Comparison of ENCODE assay signal across 13 mouse cellular contexts in the genomic region with DNA sequence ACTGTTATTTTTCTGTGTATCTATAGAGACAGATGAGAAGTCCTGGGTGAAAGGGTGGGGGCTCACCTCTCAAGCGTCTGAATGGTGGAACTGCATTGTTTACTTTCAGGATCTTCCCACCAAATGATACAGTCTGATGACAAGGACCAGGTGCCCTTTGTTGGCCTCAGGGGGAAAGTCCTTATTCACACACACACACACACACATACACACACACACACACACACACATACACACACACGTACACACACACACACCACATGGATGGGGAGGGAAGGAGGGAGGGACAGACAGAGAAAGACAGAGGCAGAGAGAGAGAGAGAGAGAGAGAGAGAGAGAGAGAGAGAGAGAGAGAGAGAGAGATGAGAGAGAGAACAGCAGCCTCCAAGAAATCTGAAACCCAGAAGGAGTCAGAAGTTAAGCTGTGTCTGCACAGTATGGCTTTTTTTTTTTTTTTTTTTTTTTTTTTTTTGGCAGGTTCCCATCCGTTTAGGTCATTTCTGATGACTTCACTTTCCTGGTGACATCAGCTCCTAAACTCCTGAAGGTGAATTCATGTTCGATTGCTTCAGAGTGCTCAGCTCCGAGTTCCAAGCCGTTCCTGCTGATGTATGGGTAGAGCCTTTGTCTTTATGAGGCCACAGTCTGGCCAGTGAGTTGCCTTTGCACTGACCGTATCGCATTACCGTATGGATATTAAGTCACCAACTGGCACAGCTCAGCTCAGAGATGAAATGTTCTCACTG.
DNase-seq lines count a peak whose midpoint lies in the region; ATAC-seq and TF ChIP-seq lines count a peak whose summit lies in the region.
"Had no signal": no experiment of that assay in that cellular context is flagged by ENCODE, and none has a peak within 500 bp of the region (broad histone marks: within the 10 kb centered on the region; RNA-seq: fewer than 3 reads in every experiment).

No protein-coding gene starts in this region.

- in situ Hi-C loops in Patski (cut with MboI; ENCODE audit: low pct_unique_long_range_greater_than_20kb) = loop anchor here (5.0 kb wide), 1 partner anchor 87 kb away; no protein-coding TSS in a partner anchor

- H3K27me3 ChIP-seq in kidney, embryonic 15.5 days = no peaks in the 10 kb centered on the region
- H3K27me3 ChIP-seq in Patski = no peaks in the 10 kb centered on the region
- no peaks in the 10 kb centered on the region for H3K27me3 ChIP-seq in limb, embryonic 14.5 days (ENCODE audit: control insufficient read depth, insufficient read depth, low read length)
- H3K27me3 ChIP-seq: embryonic facial prominence, embryonic 13.5 days had no signal

- 26% methylated on average over 9 of the region's 9 CpGs for WGBS in kidney, embryonic 15.5 days
- 37% methylated on average over 9 of the region's 9 CpGs for WGBS in limb, embryonic 14.5 days

- no peak for TF ChIP-seq CTCF in Patski (IDR thresholded peaks at IDR 0.05)

- H3K9me3 ChIP-seq in kidney, embryonic 15.5 days (replicated peaks) = no peaks in the 10 kb centered on the region
- H3K9me3 ChIP-seq in limb, embryonic 14.5 days (ENCODE audit: control insufficient read depth, low read length) = no peaks in the 10 kb centered on the region
- H3K9me3 ChIP-seq: embryonic facial prominence, embryonic 13.5 days had no signal

- CTCF ChIA-PET in Patski (lab: Charles Lee) = interaction anchor here (1.1 kb wide), 1 partner anchor 9 kb away, joined by 3 read pairs; no protein-coding TSS in a partner anchor

- POLR2A ChIA-PET in Patski (lab: Charles Lee) = interaction anchor here (0.5 to 0.7 kb wide), 3 partner anchors 16 to 242 kb away, joined by 3 to 6 read pairs (median 3); no protein-coding TSS in a partner anchor

- TF ChIP-seq POLR2A in limb, embryonic 14.5 days (IDR thresholded peaks at IDR 0.05; ENCODE audit: borderline replicate concordance, extremely low read depth, insufficient read depth, insufficient read length) = no peak

- peak; percentile 52; the same call in 1 of the 2 replicates for ATAC-seq in kidney, embryonic 15.5 days (replicated peaks; ENCODE audit: low FRiP score)
- ATAC-seq in Patski = no peak
- peak; percentile 86 for ATAC-seq in limb, embryonic 14.5 days (ENCODE audit: low FRiP score, low read depth)
- ATAC-seq: inflammation-experienced regulatory T-cells, adult 6 months; liver, postnatal 0 days had no signal

- peaks cover 6% of the 10 kb centered on the region for H3K4me1 ChIP-seq in kidney, embryonic 15.5 days
- peaks cover 5% of the 10 kb centered on the region; the same call in 1 of the 2 replicates for H3K4me1 ChIP-seq in limb, embryonic 14.5 days (ENCODE audit: control insufficient read depth, insufficient read depth, low read length)

- DNase-seq in embryo, embryonic 10.5 days (ENCODE audit: low spot score) = peak; percentile 43
- no peak for DNase-seq in embryo, embryonic 9.5 days (ENCODE audit: extremely low spot score)
- DNase-seq in kidney, postnatal 14 days = no peak
- peak; percentile 72 for DNase-seq in Patski (ENCODE audit: low read depth, low spot score)
- peak; percentile 61 for DNase-seq in limb, embryonic 14.5 days (ENCODE audit: low spot score)
- no peak for DNase-seq in layer of hippocampus, postnatal 10 days (ENCODE audit: low spot score in 2 of 2)
- no peak for DNase-seq in right cerebral cortex, postnatal 4 days
- DNase-seq: cerebellum, adult 18-20 months; liver, postnatal 0 days; thymus, adult 2 months had no signal

- H3K4me2 ChIP-seq in kidney, embryonic 15.5 days = no peak overlapping the region
- no peak overlapping the region for H3K4me2 ChIP-seq in limb, embryonic 14.5 days (replicated peaks; ENCODE audit: low read depth, low read length, severe bottlenecking)
- H3K4me2 ChIP-seq: embryonic facial prominence, embryonic 13.5 days had no signal

- no peaks in the 10 kb centered on the region for H3K36me3 ChIP-seq in kidney, embryonic 15.5 days
- H3K36me3 ChIP-seq in limb, embryonic 14.5 days (ENCODE audit: control insufficient read depth, insufficient read depth, low read length) = no peaks in the 10 kb centered on the region
- H3K36me3 ChIP-seq: embryonic facial prominence, embryonic 13.5 days had no signal

- no peak overlapping the region for H3K4me3 ChIP-seq in kidney, embryonic 15.5 days (replicated peaks)
- no peak overlapping the region for H3K4me3 ChIP-seq in limb, embryonic 14.5 days (replicated peaks; ENCODE audit: low read length)
- H3K4me3 ChIP-seq: embryonic facial prominence, embryonic 13.5 days had no signal

- H3K9ac ChIP-seq in kidney, embryonic 15.5 days = no peak overlapping the region
- no peak overlapping the region for H3K9ac ChIP-seq in limb, embryonic 14.5 days (ENCODE audit: low read depth, low read length, severe bottlenecking)
- H3K9ac ChIP-seq: embryonic facial prominence, embryonic 13.5 days; liver, postnatal 0 days had no signal

- no peak overlapping the region for H3K27ac ChIP-seq in kidney, embryonic 15.5 days
- H3K27ac ChIP-seq in limb, embryonic 14.5 days (replicated peaks; ENCODE audit: low read depth, low read length) = no peak overlapping the region
- H3K27ac ChIP-seq: embryonic facial prominence, embryonic 13.5 days had no signal

Comparison
In these comparisons a context has a peak if more than half of its experiments do, and no peak if none do; other contexts are left out.
1. DNase-seq: peak in embryo, embryonic 10.5 days (single experiment), Patski (single experiment) and limb, embryonic 14.5 days (single experiment); none in embryo, embryonic 9.5 days (single experiment), kidney, postnatal 14 days (single experiment), layer of hippocampus, postnatal 10 days (0 of 2) and right cerebral cortex, postnatal 4 days (single experiment).